Mouse (Mus musculus) thymus, adult 2 months (tissue): Measurements from ENCODE around the gene Ppp1r21. TPM values are rescaled to one million over a fixed set of nuclear protein-coding genes. Genes with fewer than 3 reads are reported as not detected.

Experiments
- DNase-seq: peaks from one replicate; pipeline ENCODE4 v3.0.0; 2021
- H3K27ac ChIP-seq: fragments of 200-500 bp; 2 replicates; pipeline ENCODE4 v1.5.1; 2012; ENCODE audit warnings: low read length, control low read depth; ENCODE audit not compliant: control insufficient read depth, insufficient read depth
- H3K27me3 ChIP-seq: fragments of 200-500 bp; 2 replicates; pipeline ENCODE4 v1.6.1; 2012; ENCODE audit warnings: mild to moderate bottlenecking, low read length, moderate library complexity, mixed read lengths; ENCODE audit not compliant: control insufficient read depth, insufficient read depth
- H3K36me3 ChIP-seq: fragments of 200-500 bp; 2 replicates; pipeline ENCODE4 v1.6.1; 2012; ENCODE audit warnings: mild to moderate bottlenecking, low read length, moderate library complexity; ENCODE audit not compliant: control insufficient read depth, insufficient read depth
- H3K4me1 ChIP-seq: fragments of 200-500 bp; replicated peaks from 2 replicates; pipeline ENCODE4 v1.6.1; 2012; ENCODE audit warnings: low read length; ENCODE audit not compliant: control insufficient read depth, insufficient read depth
- H3K4me3 ChIP-seq: fragments of 200-500 bp; 2 replicates; pipeline ENCODE4 v1.5.1; 2012; ENCODE audit warnings: mild to moderate bottlenecking, low read length, control low read depth, moderate library complexity; ENCODE audit not compliant: control insufficient read depth, insufficient read depth
- CTCF ChIP-seq: fragments of 200-500 bp; IDR thresholded peaks from 2 replicates; pipeline ENCODE4 v1.5.1; 2012; ENCODE audit warnings: mild to moderate bottlenecking, control low read depth, low read length, moderate library complexity, borderline replicate concordance; ENCODE audit not compliant: control insufficient read depth, poor library complexity, insufficient read depth; ENCODE audit errors: extremely low read depth
- POLR2A ChIP-seq: fragments of 200-500 bp; IDR thresholded peaks from 2 replicates; pipeline ENCODE4 v1.6.1; 2012; ENCODE audit warnings: mild to moderate bottlenecking, low read length, control low read depth, moderate library complexity; ENCODE audit not compliant: control insufficient read depth, poor library complexity, insufficient read depth; ENCODE audit errors: extremely low read depth
- WGBS: fragments of 180-500 bp; shearing (Covaris S2); methylation state at CpG from one replicate; pipeline ENCODE4 v1.1.7; 2018; 5-methylcytosine and 5-hydroxymethylcytosine counted together
- polyA plus RNA-seq: library from polyadenylated mRNA; depleted of rRNA; stranded (reverse); fragments of >200 nt; gene quantifications from 2 replicates; pipeline ENCODE4 v1.2.3, GENCODE M21; 2012

The Ppp1r21 gene
- polyA plus RNA-seq, 1 experiment, result 40.9 TPM

DNA sequence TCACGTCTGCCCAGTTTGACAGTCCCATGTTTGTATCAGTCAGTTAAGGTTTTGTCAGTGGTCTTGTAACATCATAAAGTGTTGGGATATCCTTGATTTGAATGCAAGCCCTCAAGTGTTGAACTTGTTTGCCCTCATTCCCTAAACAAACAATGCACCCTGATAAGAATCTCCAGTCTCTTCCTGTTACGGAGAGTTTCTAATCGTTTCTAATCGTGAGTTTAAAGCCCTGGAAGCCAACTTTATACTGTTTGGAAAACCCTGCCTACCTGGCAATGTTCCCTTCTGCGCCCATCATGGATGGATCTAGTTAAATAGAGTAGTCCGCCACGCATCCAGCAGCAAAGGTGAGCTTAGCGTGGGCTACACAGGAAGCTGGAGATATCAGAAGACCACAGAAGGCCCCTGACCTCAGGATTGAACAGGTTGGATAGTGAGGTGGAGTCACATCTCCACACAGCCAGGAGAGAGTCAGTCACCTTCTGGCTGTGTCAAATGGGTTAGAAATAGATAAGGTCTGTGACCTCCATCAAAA lies 70.6 kb downstream of the Ppp1r21 start:
- Histone ChIP-seq H3K4me1 (peaks cover 9% of the 10 kb centered on the region), H3K36me3 (no peaks in the 10 kb centered on the region), H3K27me3 (no peaks in the 10 kb centered on the region), H3K27ac (no peak overlapping the region), H3K4me3 (no peak overlapping the region)
- no peak for TF ChIP-seq CTCF
- no peak for TF ChIP-seq POLR2A
- DNase-seq, result no peak
- WGBS, result 81% methylated on average over 8 of the region's 8 CpGs

DNA sequence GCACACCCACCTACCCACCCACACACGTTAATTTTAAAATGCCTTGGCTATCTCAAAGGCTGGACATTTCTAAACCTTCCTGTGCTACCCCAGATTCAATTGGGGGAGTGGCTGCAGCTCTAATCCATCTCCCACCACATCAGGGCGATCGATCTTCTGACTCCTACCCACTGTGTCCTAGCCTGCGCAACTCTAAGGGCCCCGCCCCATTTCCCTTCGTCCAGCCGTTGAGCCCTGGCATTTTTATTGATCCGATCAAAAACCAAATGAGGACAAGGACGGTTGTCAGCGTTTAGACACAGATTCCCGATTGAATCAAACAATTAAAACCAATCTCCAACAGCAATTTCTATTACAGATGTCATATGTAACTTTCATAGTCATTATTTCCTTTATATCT lies 74.0 kb downstream of the Ppp1r21 start:
- DNase-seq, result no peak
- 94% methylated on average over 11 of the region's 11 CpGs for WGBS
- Histone ChIP-seq H3K4me3 (no peak overlapping the region), H3K36me3 (no peaks in the 10 kb centered on the region), H3K27ac (no peak overlapping the region), H3K27me3 (no peaks in the 10 kb centered on the region), H3K4me1 (no peaks in the 10 kb centered on the region; the same call in 1 of the 2 replicates)
- no peak for TF ChIP-seq CTCF
- no peak for TF ChIP-seq POLR2A

GRCm38 (mm10) chr17:88606056-88606455 lies 76.1 kb downstream of the Ppp1r21 start:
- H3K4me1 ChIP-seq, result no peaks in the 10 kb centered on the region
- no peaks in the 10 kb centered on the region for H3K36me3 ChIP-seq
- DNase-seq, result no peak
- H3K4me3 ChIP-seq, result no peak overlapping the region
- no peak for TF ChIP-seq CTCF
- no peak for TF ChIP-seq POLR2A
- H3K27me3 ChIP-seq, result no peaks in the 10 kb centered on the region
- WGBS, result 90% methylated on average over 2 of the region's 2 CpGs
- H3K27ac ChIP-seq, result no peak overlapping the region

GRCm38 (mm10) chr17:88609361-88609760 lies 79.4 kb downstream of the Ppp1r21 start:
- no peak overlapping the region for H3K4me3 ChIP-seq
- TF ChIP-seq CTCF, result no peak
- H3K36me3 ChIP-seq, result no peaks in the 10 kb centered on the region
- no peak overlapping the region for H3K27ac ChIP-seq
- no peaks in the 10 kb centered on the region for H3K27me3 ChIP-seq
- no peak for DNase-seq
- 92% methylated on average over 15 of the region's 15 CpGs for WGBS
- no peaks in the 10 kb centered on the region for H3K4me1 ChIP-seq

GRCm38 (mm10) chr17:88611057-88611456 lies 81.1 kb downstream of the Ppp1r21 start:
- no peaks in the 10 kb centered on the region for H3K4me1 ChIP-seq
- no peaks in the 10 kb centered on the region for H3K27me3 ChIP-seq
- H3K27ac ChIP-seq, result no peak overlapping the region
- WGBS, result 82% methylated on average over 2 of the region's 2 CpGs
- H3K36me3 ChIP-seq, result no peaks in the 10 kb centered on the region
- no peak for DNase-seq
- TF ChIP-seq POLR2A, result no peak
- no peak for TF ChIP-seq CTCF
- H3K4me3 ChIP-seq, result no peak overlapping the region

DNA sequence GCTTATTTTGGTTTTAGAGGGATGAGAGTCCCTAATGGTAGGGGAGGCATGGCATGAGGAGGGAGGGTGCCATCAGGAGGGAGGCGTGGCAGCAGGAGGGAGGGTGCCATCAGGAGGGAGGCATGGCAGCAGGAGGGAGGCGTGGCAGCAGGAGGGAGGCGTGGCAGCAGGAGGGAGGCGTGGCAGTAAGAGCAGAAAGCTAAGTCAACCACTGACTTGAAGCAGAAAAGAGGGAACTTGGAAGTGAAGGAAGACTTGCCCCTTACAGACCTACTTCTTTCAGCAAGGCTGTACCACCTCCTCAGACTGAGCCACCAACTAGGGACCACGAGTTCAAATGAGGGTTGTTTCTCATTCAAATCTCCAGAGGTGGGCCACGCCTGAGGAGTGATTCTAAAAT lies 83.3 kb downstream of the Ppp1r21 start:
- no peak for TF ChIP-seq CTCF
- no peak for TF ChIP-seq POLR2A

GRCm38 (mm10) chr17:88613721-88614120 lies 83.8 kb downstream of the Ppp1r21 start:
- TF ChIP-seq CTCF (no peak), POLR2A (no peak)
- Histone ChIP-seq H3K27me3 (no peaks in the 10 kb centered on the region), H3K4me3 (no peak overlapping the region), H3K27ac (no peak overlapping the region), H3K4me1 (no peaks in the 10 kb centered on the region), H3K36me3 (no peaks in the 10 kb centered on the region)
- DNase-seq, result no peak
- 96% methylated on average over 3 of the region's 3 CpGs for WGBS

More for the DNA sequence above, 83.3 kb downstream of the Ppp1r21 start:
- Histone ChIP-seq H3K36me3 (no peaks in the 10 kb centered on the region), H3K4me1 (no peaks in the 10 kb centered on the region), H3K27ac (no peak overlapping the region), H3K4me3 (no peak overlapping the region), H3K27me3 (no peaks in the 10 kb centered on the region)
- DNase-seq, result no peak
- WGBS, result 76% methylated on average over 6 of the region's 6 CpGs
